Mouse (Mus musculus): ENCODE measurements around the gene Gpsm2. TPM values are rescaled to one million over a fixed set of nuclear protein-coding genes. Genes with fewer than 3 reads are reported as not detected.
A peak's percentile ranks its signal among the peaks of the same experiment; 100 is the strongest.

Gene Gpsm2
- total and polyA plus RNA-seq, 3 experiments, result 9.7 to 11.2 (median 10.4) TPM

DNA sequence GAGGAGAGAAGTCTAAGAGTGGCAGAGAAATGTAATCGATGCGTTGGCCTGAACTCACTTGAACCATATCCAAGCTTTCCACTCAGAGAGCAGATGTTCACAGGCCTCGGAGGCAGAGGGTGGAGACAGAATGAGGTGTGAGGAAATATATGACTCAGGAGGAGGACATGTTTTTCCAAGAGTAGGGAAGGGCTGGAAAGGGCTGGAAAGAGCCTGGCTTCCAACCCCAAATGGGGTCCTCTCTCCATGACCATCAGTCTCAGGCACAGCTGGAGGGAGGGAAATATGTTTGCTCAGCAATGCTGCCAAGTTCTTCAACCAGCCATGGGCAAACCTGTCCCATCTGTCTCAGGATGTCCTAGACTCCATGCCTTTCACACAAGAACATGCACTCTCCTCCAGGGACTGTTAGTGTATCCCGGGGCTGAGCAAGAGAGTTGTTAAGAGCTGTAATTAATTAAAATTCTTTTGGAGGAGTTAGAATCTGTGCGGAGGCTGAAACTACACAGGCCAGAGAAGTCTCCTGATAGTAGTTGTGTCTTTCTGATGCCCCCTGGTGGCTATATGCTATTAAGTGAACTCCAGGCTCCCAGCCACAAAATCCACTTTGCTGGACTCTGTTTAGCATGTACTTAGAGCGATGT, 48.7 kb upstream of the Gpsm2 start (continued):
- TF ChIP-seq USF1 (IDR thresholded peaks at IDR 0.05; ENCODE audit: low read depth, low read length) (no peak), HCFC1 (IDR thresholded peaks at IDR 0.05; ENCODE audit: low read depth, low read length) (no peak), RAD21 (IDR thresholded peaks at IDR 0.05; ENCODE audit: low read depth, low read length) (peak; percentile 81), NELFE (IDR thresholded peaks at IDR 0.05; ENCODE audit: low read depth, low read length) (no peak), CTCF (conservative IDR thresholded peaks at IDR 0.05 in 1 of 2, IDR thresholded peaks at IDR 0.05 in 1 of 2; ENCODE audit: low read depth in 2 of 2, low read length in 2 of 2) (peak; percentile 54 to 92; a peak in 3 of 4 replicates), SIN3A (IDR thresholded peaks at IDR 0.05; ENCODE audit: low read length) (no peak), ZC3H11A (IDR thresholded peaks at IDR 0.05; ENCODE audit: low read depth, low read length) (peak; percentile 64), JUN (IDR thresholded peaks at IDR 0.05; ENCODE audit: insufficient read depth, low read depth, low read length) (no peak), MAX (IDR thresholded peaks at IDR 0.05; ENCODE audit: low read length) (no peak), PAX5 (IDR thresholded peaks at IDR 0.05; ENCODE audit: low read length) (no peak), TBP (conservative IDR thresholded peaks at IDR 0.05; ENCODE audit: low read depth, low read length) (no peak), POLR2A (IDR thresholded peaks at IDR 0.05; ENCODE audit: low read depth, low read length) (no peak), POLR2AphosphoS2 (IDR thresholded peaks at IDR 0.05; ENCODE audit: low read depth, low read length) (no peak), CHD1 (IDR thresholded peaks at IDR 0.05; ENCODE audit: low read depth, low read length) (no peak), BHLHE40 (IDR thresholded peaks at IDR 0.05; ENCODE audit: low read depth, low read length) (no peak), MAZ (IDR thresholded peaks at IDR 0.05; ENCODE audit: low read depth, low read length) (no peak), ZNF384 (IDR thresholded peaks at IDR 0.05; ENCODE audit: low read depth, low read length) (no peak)

DNA sequence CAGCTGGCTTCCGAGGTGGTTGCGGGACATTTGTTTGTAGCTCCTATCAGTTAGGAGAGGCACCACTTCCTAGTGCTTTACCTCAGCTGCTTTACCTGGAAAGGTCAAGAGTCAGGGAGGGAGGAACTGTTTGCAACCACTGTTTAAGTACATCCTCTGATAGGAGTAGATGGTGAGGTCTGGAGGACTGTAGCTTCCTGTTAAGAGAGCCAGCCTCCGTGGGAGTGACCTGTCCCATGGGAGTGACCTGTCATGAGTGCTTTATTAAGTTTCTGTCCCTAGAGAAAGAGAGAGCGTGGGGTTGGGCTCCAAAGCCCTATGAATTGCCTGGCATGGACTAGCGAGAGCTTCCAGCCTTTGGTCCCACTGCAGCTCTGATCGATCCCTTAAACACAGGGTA, 47.4 kb upstream of the Gpsm2 start:
- in situ Hi-C loops (cut with MboI; ENCODE audit: low pct_ligation_motif_present, low pct_unique_long_range_greater_than_20kb, low sequenced_read_pairs), result no loop called here
- Histone ChIP-seq H3K4me1 (ENCODE audit: control insufficient read depth in 1 of 2, insufficient read depth in 2 of 2) (peaks cover 3 to 7% of the 10 kb centered on the region in 2 experiments; a peak in 2 of 4 replicates), H3K9ac (ENCODE audit: insufficient read depth, low read depth) (no peak overlapping the region), H3K79me2 (replicated peaks; ENCODE audit: control insufficient read depth, extremely low read depth, insufficient read depth, poor library complexity, severe bottlenecking) (no peaks in the 10 kb centered on the region), H3K4me3 (replicated peaks in 1 of 3; ENCODE audit: low read depth in 2 of 3, low read length in 2 of 3, poor library complexity in 1 of 3) (no peak overlapping the region), H3K27me3 (replicated peaks) (no peaks in the 10 kb centered on the region), H3K27ac (ENCODE audit: insufficient read depth, low read depth) (no peak overlapping the region), H3K36me3 (replicated peaks in 1 of 2; ENCODE audit: control insufficient read depth in 1 of 2, insufficient read depth in 1 of 2, low read length in 1 of 2) (no peaks in the 10 kb centered on the region), H3K9me3 (replicated peaks; ENCODE audit: low read length) (no peaks in the 10 kb centered on the region), H3K4me2 (ENCODE audit: insufficient read depth, low read depth, poor library complexity, severe bottlenecking) (no peak overlapping the region)
- dilution Hi-C loops (cut with MboI; ENCODE audit: extremely low pct_ligation_motif_present, extremely low pct_unique_long_range_greater_than_20kb, low sequenced_read_pairs), result no loop called here
- DNase-seq (ENCODE audit: extremely low read depth), result peak; percentile 35
- no peak for TF ChIP-seq ZNF384 (IDR thresholded peaks at IDR 0.05; ENCODE audit: low read depth, low read length)

DNA sequence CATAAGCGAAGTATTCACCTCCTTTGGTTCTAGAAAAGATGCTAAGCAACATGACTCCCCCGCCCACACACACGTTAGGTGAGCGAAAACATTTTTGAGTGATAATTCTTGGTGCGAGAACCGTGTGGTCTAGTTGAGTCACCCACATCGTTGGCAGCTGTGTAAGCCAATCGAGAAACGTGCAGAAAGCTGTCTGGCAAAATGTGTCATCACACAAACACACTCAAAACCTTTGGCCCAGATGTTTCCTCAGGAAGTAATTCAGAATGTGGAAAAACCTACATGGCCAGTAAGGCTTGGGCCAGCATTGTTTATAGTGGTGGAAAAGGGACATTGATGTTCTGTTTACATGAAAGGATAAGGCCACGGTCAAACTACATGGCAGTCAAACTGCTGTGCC, 45.3 kb upstream of the Gpsm2 start:
- DNase-seq (ENCODE audit: extremely low read depth), result no peak
- Histone ChIP-seq H3K9me3 (replicated peaks; ENCODE audit: low read length) (no peaks in the 10 kb centered on the region), H3K27ac (ENCODE audit: insufficient read depth, low read depth) (no peak overlapping the region), H3K4me3 (replicated peaks in 1 of 3; ENCODE audit: low read depth in 2 of 3, low read length in 2 of 3, poor library complexity in 1 of 3) (no peak overlapping the region), H3K27me3 (replicated peaks) (no peaks in the 10 kb centered on the region), H3K4me1 (ENCODE audit: control insufficient read depth in 1 of 2, insufficient read depth in 2 of 2) (peaks cover 3 to 7% of the 10 kb centered on the region in 2 experiments; a peak in 2 of 4 replicates), H3K4me2 (ENCODE audit: insufficient read depth, low read depth, poor library complexity, severe bottlenecking) (peak overlapping the region; percentile 30; the same call in 1 of the 2 replicates), H3K36me3 (replicated peaks in 1 of 2; ENCODE audit: control insufficient read depth in 1 of 2, insufficient read depth in 1 of 2, low read length in 1 of 2) (no peaks in the 10 kb centered on the region), H3K9ac (ENCODE audit: insufficient read depth, low read depth) (no peak overlapping the region), H3K79me2 (replicated peaks; ENCODE audit: control insufficient read depth, extremely low read depth, insufficient read depth, poor library complexity, severe bottlenecking) (no peaks in the 10 kb centered on the region)
- in situ Hi-C loops (cut with MboI; ENCODE audit: low pct_ligation_motif_present, low pct_unique_long_range_greater_than_20kb, low sequenced_read_pairs), result no loop called here
- TF ChIP-seq ETS1 (conservative IDR thresholded peaks at IDR 0.05; ENCODE audit: low read depth, low read length) (0 out of 2 replicates have a peak, but pooled peaks have one; percentile 15), BHLHE40 (IDR thresholded peaks at IDR 0.05; ENCODE audit: low read depth, low read length) (peak; percentile 81), EP300 (IDR thresholded peaks at IDR 0.05; ENCODE audit: low read length) (no peak), KAT2A (IDR thresholded peaks at IDR 0.05; ENCODE audit: insufficient replicate concordance, low read length) (no peak), JUN (IDR thresholded peaks at IDR 0.05; ENCODE audit: insufficient read depth, low read depth, low read length) (no peak), ZMIZ1 (IDR thresholded peaks at IDR 0.05; ENCODE audit: low read depth, low read length) (no peak)
- dilution Hi-C loops (cut with MboI; ENCODE audit: extremely low pct_ligation_motif_present, extremely low pct_unique_long_range_greater_than_20kb, low sequenced_read_pairs), result no loop called here
